Mouse (Mus musculus): ENCODE results near the gene 1810010H24Rik. TPM values are rescaled to one million over a fixed set of nuclear protein-coding genes. Genes with fewer than 3 reads are reported as not detected.

Gene 1810010H24Rik
- total RNA-seq, 1 experiment = 5.7 TPM

DNA sequence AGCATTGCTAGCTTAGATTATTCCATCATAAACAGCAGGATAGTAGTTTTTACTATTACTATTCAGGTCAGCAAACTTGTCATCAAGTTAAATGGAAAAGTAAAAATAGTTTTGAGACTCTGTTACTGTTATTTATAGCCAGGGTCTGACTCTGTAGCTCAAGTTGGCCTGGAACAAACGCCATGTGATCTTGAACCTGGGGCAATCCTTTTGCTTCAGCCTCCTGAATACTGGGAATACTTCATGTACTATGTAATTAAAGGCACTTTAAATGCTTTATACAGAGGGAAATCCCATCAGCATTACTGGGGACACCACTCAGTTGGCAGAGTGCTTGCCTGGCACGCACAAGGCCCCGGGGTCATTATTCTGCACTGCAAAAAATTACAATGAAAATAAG lies 37.6 kb downstream of the 1810010H24Rik start:
- TF ChIP-seq ZNF384 (IDR thresholded peaks at IDR 0.05; ENCODE audit: low read depth, low read length) (no peak), ZC3H11A (IDR thresholded peaks at IDR 0.05; ENCODE audit: borderline replicate concordance, low read depth, low read length) (no peak), HCFC1 (IDR thresholded peaks at IDR 0.05; ENCODE audit: borderline replicate concordance, insufficient read depth, low read length) (no peak), MAFK (IDR thresholded peaks at IDR 0.05; ENCODE audit: insufficient read depth, low read depth, low read length) (no peak), CHD2 (IDR thresholded peaks at IDR 0.05; ENCODE audit: low read depth, low read length) (no peak)
- Histone ChIP-seq H3K4me3 (ENCODE audit: insufficient read depth in 1 of 2, low read depth in 1 of 2, low read length in 2 of 2, poor library complexity in 1 of 2, severe bottlenecking in 1 of 2) (no peak overlapping the region), H3K36me3 (ENCODE audit: control insufficient read depth, insufficient read depth, low read length, poor library complexity, severe bottlenecking) (peaks cover 68% of the 10 kb centered on the region), H3K9me3 (ENCODE audit: control insufficient read depth, insufficient read depth, low read depth, low read length) (no peaks in the 10 kb centered on the region), H3K4me1 (ENCODE audit: control insufficient read depth in 2 of 2, insufficient read depth in 2 of 2, low read length in 2 of 2, poor library complexity in 1 of 2) (no peaks in the 10 kb centered on the region), H3K27ac (ENCODE audit: insufficient read depth, low read depth, low read length, poor library complexity, severe bottlenecking) (no peak overlapping the region), H3K9ac (ENCODE audit: insufficient read depth, low read depth, low read length, poor library complexity, severe bottlenecking) (no peak overlapping the region)
- in situ Hi-C loops (cut with MboI; ENCODE audit: low sequenced_read_pairs in 2 of 2, unreplicated experiment in 2 of 2) = no loop called here
- no peak for DNase-seq (ENCODE audit: low read depth, low spot score)

DNA sequence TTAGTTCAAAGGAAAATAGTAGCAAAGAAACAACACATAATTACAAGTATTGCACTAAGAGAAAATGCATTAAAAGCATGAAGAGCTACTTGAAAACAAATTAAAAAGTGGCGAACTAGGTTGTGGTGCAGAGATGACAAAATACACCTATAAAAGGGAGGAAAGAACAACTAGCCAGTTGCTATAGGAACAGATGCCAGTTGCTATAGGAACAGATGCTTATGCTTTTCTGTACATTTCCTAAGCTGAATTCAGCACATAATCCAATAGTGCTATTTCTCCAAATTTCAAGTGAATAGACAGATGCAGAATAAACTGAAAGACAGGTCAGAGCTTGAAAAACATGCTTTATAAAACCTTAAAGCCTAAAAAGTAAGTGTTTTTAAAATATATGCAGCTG lies 39.1 kb downstream of the 1810010H24Rik start:
- Histone ChIP-seq H3K9ac (ENCODE audit: insufficient read depth, low read depth, low read length, poor library complexity, severe bottlenecking) (no peak overlapping the region), H3K27ac (ENCODE audit: insufficient read depth, low read depth, low read length, poor library complexity, severe bottlenecking) (no peak overlapping the region), H3K9me3 (ENCODE audit: control insufficient read depth, insufficient read depth, low read depth, low read length) (no peaks in the 10 kb centered on the region), H3K36me3 (ENCODE audit: control insufficient read depth, insufficient read depth, low read length, poor library complexity, severe bottlenecking) (peaks cover 56% of the 10 kb centered on the region), H3K4me1 (ENCODE audit: control insufficient read depth in 2 of 2, insufficient read depth in 2 of 2, low read length in 2 of 2, poor library complexity in 1 of 2) (no peaks in the 10 kb centered on the region), H3K4me3 (ENCODE audit: insufficient read depth in 1 of 2, low read depth in 1 of 2, low read length in 2 of 2, poor library complexity in 1 of 2, severe bottlenecking in 1 of 2) (no peak overlapping the region)
- TF ChIP-seq HCFC1 (IDR thresholded peaks at IDR 0.05; ENCODE audit: borderline replicate concordance, insufficient read depth, low read length) = no peak
- no peak for TF ChIP-seq MAFK (IDR thresholded peaks at IDR 0.05; ENCODE audit: insufficient read depth, low read depth, low read length)
- TF ChIP-seq CHD2 (IDR thresholded peaks at IDR 0.05; ENCODE audit: low read depth, low read length) = no peak
- no peak for TF ChIP-seq ZNF384 (IDR thresholded peaks at IDR 0.05; ENCODE audit: low read depth, low read length)
- no peak for TF ChIP-seq ZC3H11A (IDR thresholded peaks at IDR 0.05; ENCODE audit: borderline replicate concordance, low read depth, low read length)
- DNase-seq (ENCODE audit: low read depth, low spot score) = no peak
- in situ Hi-C loops (cut with MboI; ENCODE audit: low sequenced_read_pairs in 2 of 2, unreplicated experiment in 2 of 2) = no loop called here

- no peak overlapping the region for H3K27ac ChIP-seq (ENCODE audit: insufficient read depth, low read depth, low read length, poor library complexity, severe bottlenecking)
- no peak for DNase-seq (ENCODE audit: low read depth, low spot score)
- in situ Hi-C loops (cut with MboI; ENCODE audit: low sequenced_read_pairs in 2 of 2, unreplicated experiment in 2 of 2) = no loop called here
- no peaks in the 10 kb centered on the region for H3K4me1 ChIP-seq (ENCODE audit: control insufficient read depth in 2 of 2, insufficient read depth in 2 of 2, low read length in 2 of 2, poor library complexity in 1 of 2)
- no peak overlapping the region for H3K9ac ChIP-seq (ENCODE audit: insufficient read depth, low read depth, low read length, poor library complexity, severe bottlenecking)
- H3K9me3 ChIP-seq (ENCODE audit: control insufficient read depth, insufficient read depth, low read depth, low read length) = no peaks in the 10 kb centered on the region
- peaks cover 54% of the 10 kb centered on the region for H3K36me3 ChIP-seq (ENCODE audit: control insufficient read depth, insufficient read depth, low read length, poor library complexity, severe bottlenecking)
- H3K4me3 ChIP-seq (ENCODE audit: insufficient read depth in 1 of 2, low read depth in 1 of 2, low read length in 2 of 2, poor library complexity in 1 of 2, severe bottlenecking in 1 of 2) = no peak overlapping the region
- no peak for TF ChIP-seq CHD2 (IDR thresholded peaks at IDR 0.05; ENCODE audit: low read depth, low read length)
- no peak for TF ChIP-seq ZC3H11A (IDR thresholded peaks at IDR 0.05; ENCODE audit: borderline replicate concordance, low read depth, low read length)
- no peak for TF ChIP-seq MAFK (IDR thresholded peaks at IDR 0.05; ENCODE audit: insufficient read depth, low read depth, low read length)
- TF ChIP-seq ZNF384 (IDR thresholded peaks at IDR 0.05; ENCODE audit: low read depth, low read length) = no peak
- TF ChIP-seq HCFC1 (IDR thresholded peaks at IDR 0.05; ENCODE audit: borderline replicate concordance, insufficient read depth, low read length) = no peak
Observed at GRCm38 (mm10) chr11:107065216-107065785, 39.8 kb downstream of the 1810010H24Rik start.

Other genes starting within 250 kb of the 1810010H24Rik start
- gene Polg2, start 246.1 kb upstream of the 1810010H24Rik start, total RNA-seq (2012; rRNA removed) = 8.7 and 11.4 TPM in 2 replicates
- 300 and 403 TPM in 2 replicates for gene Ddx5, start 236.5 kb upstream of the 1810010H24Rik start, total RNA-seq (2012; rRNA removed)
- 14.1 and 15.4 TPM in 2 replicates for gene Cep95, start 236.4 kb upstream of the 1810010H24Rik start, total RNA-seq (2012; rRNA removed)
- 19.9 and 25.3 TPM in 2 replicates for gene Smurf2, start 105.0 kb upstream of the 1810010H24Rik start, total RNA-seq (2012; rRNA removed)
- 212 and 245 TPM in 2 replicates for gene Kpna2, start 26.1 kb upstream of the 1810010H24Rik start, total RNA-seq (2012; rRNA removed)
- 81.3 and 86.4 TPM in 2 replicates for gene Bptf, start 106.4 kb downstream of the 1810010H24Rik start, total RNA-seq (2012; rRNA removed)
- gene Nol11, start 163.7 kb downstream of the 1810010H24Rik start, total RNA-seq (2012; rRNA removed) = 77.0 and 90.4 TPM in 2 replicates

Data from ES-E14 (cell line).